Mouse (Mus musculus): ENCODE data around the gene Zfp994. TPM values are rescaled to one million over a fixed set of nuclear protein-coding genes. Genes with fewer than 3 reads are reported as not detected.

Zfp994 gene
- total RNA-seq (2023): 4.4 to 5.9 TPM (median 5.3 TPM) in 4 replicates

GRCm38 (mm10) chr17:22225422-22226012 is at the start of gene Zfp994:
Gene Zfp994 (minus strand): TSS chr17:22225616.

GRCm38 (mm10) chr17:22165722-22166294 is 59.6 kb downstream of the Zfp994 start, which contains the start of gene Zfp947:
Gene Zfp947 (minus strand): TSS chr17:22166190.

Other genes starting within 250 kb of the Zfp994 start
- gene Zfp947, start 59.4 kb downstream of the Zfp994 start, total RNA-seq (2023): 0.20 to 0.36 TPM in 2 of 4 replicates, not detected in the others
- 7.8 to 10.6 TPM (median 8.7 TPM) in 4 replicates for gene CT030661.1, start 89.2 kb upstream of the Zfp994 start, total RNA-seq (2023)
- 12.0 to 15.5 TPM (median 15.0 TPM) in 4 replicates for gene Zfp944, start 135.8 kb upstream of the Zfp994 start, total RNA-seq (2023)
- gene Zfp758, start 135.8 kb upstream of the Zfp994 start, total RNA-seq (2023): 18.6 to 21.7 TPM (median 20.5 TPM) in 4 replicates
- 3.7 to 6.5 TPM (median 4.8 TPM) in 4 replicates for gene Zfp946, start 198.6 kb upstream of the Zfp994 start, total RNA-seq (2023)

Data from B cell, adult 62 days (primary cell).